Mouse (Mus musculus) common myeloid progenitor, adult 5-6 weeks (primary cell): ENCODE data around the gene 4933430I17Rik. TPM values are rescaled to one million over a fixed set of nuclear protein-coding genes. Genes with fewer than 3 reads are reported as not detected.
A peak's percentile ranks its signal among the peaks of the same experiment; 100 is the strongest.
"Not testable (repeated sequence)": the region's sequence is repeated elsewhere in the genome, so short reads cannot be mapped to it uniquely, and the experiment has no call there.

ENCODE experiments used
- ATAC-seq: replicated peaks from 2 replicates; pipeline ENCODE4 v1.8.0; 2016; ENCODE audit warnings: low read depth, mild to moderate bottlenecking, moderate TSS enrichment, inconsistent platforms; ENCODE audit not compliant: poor library complexity, severe bottlenecking
- total RNA-seq: library from RNA; stranded (forward); fragments of 200-1000, 187-1606 nt; gene quantifications from 2 replicates; pipeline ENCODE4 v1.2.3, GENCODE M21; 2017

Gene 4933430I17Rik
- total RNA-seq = 0.41 TPM in 1 of 2 replicates, not detected in the other

- peak; percentile 93 for ATAC-seq
Observed at GRCm38 (mm10) chr4:62524651-62525488, at the start of gene 4933430I17Rik, which contains the start of gene Pole3. 4933430I17Rik (plus strand) TSS chr4:62525369. Pole3 (minus strand) TSS chr4:62525068.

GRCm38 (mm10) chr4:62475793-62476192, 49.4 kb upstream of the 4933430I17Rik start:
- ATAC-seq = no peak

GRCm38 (mm10) chr4:62477542-62478244, 47.5 kb upstream of the 4933430I17Rik start:
- no peak for ATAC-seq

- ATAC-seq = not testable (repeated sequence)
Observed at GRCm38 (mm10) chr4:62479593-62479936, 45.6 kb upstream of the 4933430I17Rik start.

GRCm38 (mm10) chr4:62479937-62480708, 45.0 kb upstream of the 4933430I17Rik start, which contains the start of gene Bspry:
Bspry (plus strand) TSS chr4:62480053.
- peak; percentile 48 for ATAC-seq

GRCm38 (mm10) chr4:62480709-62481605, 44.2 kb upstream of the 4933430I17Rik start:
- peak; percentile 80 for ATAC-seq

GRCm38 (mm10) chr4:62484928-62485327, 40.2 kb upstream of the 4933430I17Rik start:
- ATAC-seq = peak; percentile 22; the same call in 1 of the 2 replicates

GRCm38 (mm10) chr4:62485450-62486161, 39.6 kb upstream of the 4933430I17Rik start:
- no peak for ATAC-seq

- ATAC-seq = no peak
Observed at GRCm38 (mm10) chr4:62486162-62486696, 38.9 kb upstream of the 4933430I17Rik start.

GRCm38 (mm10) chr4:62487172-62487571, 38.0 kb upstream of the 4933430I17Rik start:
- ATAC-seq = no peak

GRCm38 (mm10) chr4:62487914-62488313, 37.3 kb upstream of the 4933430I17Rik start:
- no peak for ATAC-seq

- no peak for ATAC-seq
Observed at GRCm38 (mm10) chr4:62492682-62493081, 32.5 kb upstream of the 4933430I17Rik start.

GRCm38 (mm10) chr4:62494230-62494629, 30.9 kb upstream of the 4933430I17Rik start:
- no peak for ATAC-seq

GRCm38 (mm10) chr4:62495946-62496345, 29.2 kb upstream of the 4933430I17Rik start:
- ATAC-seq = no peak

GRCm38 (mm10) chr4:62496815-62497214, 28.4 kb upstream of the 4933430I17Rik start:
- peak; percentile 71 for ATAC-seq

- ATAC-seq = no peak
Observed at GRCm38 (mm10) chr4:62500799-62501198, 24.4 kb upstream of the 4933430I17Rik start.

- no peak; the same call in 1 of the 2 replicates for ATAC-seq
Observed at GRCm38 (mm10) chr4:62501534-62501933, 23.6 kb upstream of the 4933430I17Rik start.

- peak; percentile 95 for ATAC-seq
Observed at GRCm38 (mm10) chr4:62501964-62502732, 23.0 kb upstream of the 4933430I17Rik start.
